Mouse (Mus musculus): ENCODE measurements at regions not wholly inside any gene's neighbourhood (a gene's known extent, or its start where the extent isn't known, plus 50 kb on each side); places are given as distances from the start of the nearest gene placed in this dataset.

GRCm38 (mm10) chr5:91755958-91756357 is 206.9 kb downstream of the Rchy1 start:
- no peak for TF ChIP-seq ZC3H11A (IDR thresholded peaks at IDR 0.05; ENCODE audit: borderline replicate concordance, low read depth, low read length)
- no peak for TF ChIP-seq HCFC1 (IDR thresholded peaks at IDR 0.05; ENCODE audit: borderline replicate concordance, insufficient read depth, low read length)
- no peak for TF ChIP-seq CHD2 (IDR thresholded peaks at IDR 0.05; ENCODE audit: low read depth, low read length)
